Mouse (Mus musculus) v-Abl transformed pro-B cells (cell line): Measurements from ENCODE around the gene Cdk5.

ENCODE experiments used
- in situ Hi-C, 2 experiments: fragments of 400-800 bp; cut with MboI; formaldehyde crosslinking; loops; one replicate each; pipeline ENCODE4 v1.15.1; 2025; ENCODE audit not compliant: unreplicated experiment in 2 of 2

Gene Cdk5

GRCm38 (mm10) chr5:24441187-24441586 lies 17.9 kb upstream of the Cdk5 start:
- in situ Hi-C loops: no loop called here

- in situ Hi-C loops: no loop called here
These were observed 10.7 kb upstream of the Cdk5 start for GRCm38 (mm10) chr5:24433993-24434392.

DNA sequence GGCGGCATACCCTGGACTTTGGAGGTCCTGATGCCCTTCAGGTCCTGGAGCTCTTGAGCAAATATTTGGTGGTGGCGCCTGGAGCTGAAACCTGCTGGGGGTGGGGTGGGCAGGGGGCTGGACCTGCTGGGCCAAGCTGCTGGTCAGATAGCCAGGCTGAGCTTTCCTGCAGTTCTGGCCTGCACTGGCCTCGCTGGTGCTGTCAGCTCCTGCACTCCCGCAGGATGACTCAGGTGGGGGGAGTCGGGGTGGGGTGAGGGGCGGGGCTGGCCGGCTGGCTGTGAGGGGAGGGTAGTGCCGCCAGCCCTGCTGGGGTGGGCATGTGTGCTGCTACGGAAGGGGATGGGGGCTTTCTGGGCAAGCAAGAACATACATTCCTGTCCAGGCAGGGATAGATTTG lies 5.3 kb upstream of the Cdk5 start:
- in situ Hi-C loops: no loop called here

DNA sequence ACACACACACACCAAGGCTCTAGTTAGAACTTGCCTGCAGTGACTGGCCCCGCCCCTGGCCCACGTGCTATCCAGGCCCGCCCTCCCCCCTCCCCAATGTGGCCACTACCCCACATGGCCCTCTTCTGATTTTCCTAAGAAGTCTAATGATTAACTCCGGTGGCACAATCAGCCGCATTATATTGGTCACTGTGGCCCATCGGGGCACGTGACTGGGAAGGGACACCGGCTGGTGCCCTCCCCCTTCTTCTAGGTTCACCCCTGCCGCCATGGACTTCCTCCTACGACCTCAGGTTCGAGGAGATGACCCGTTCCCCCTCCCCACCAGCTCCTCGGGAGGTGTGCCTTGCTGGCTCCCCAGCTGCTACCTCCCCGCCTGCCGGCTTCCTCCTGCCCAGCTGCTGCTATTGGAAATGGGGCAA lies 4.7 kb upstream of the Cdk5 start:
- in situ Hi-C loops: no loop called here

DNA sequence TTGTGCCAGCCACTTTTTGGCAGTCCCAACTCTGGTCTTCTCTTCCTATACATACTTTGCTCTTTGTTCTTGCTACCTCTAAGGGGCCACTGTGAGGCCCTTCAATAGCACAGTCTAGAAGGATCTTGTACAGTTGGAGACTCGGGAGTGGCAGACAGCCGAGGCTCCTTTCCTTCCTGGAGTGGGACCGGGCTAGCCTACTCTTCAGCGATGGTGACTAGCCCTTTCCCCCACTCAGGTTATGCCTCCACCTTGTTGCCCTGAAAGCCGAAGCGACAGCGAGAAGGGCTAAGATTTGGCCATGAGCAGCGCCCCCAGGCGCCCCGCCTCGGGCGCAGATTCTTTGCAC lies 3.9 kb upstream of the Cdk5 start:
- in situ Hi-C loops: no loop called here

DNA sequence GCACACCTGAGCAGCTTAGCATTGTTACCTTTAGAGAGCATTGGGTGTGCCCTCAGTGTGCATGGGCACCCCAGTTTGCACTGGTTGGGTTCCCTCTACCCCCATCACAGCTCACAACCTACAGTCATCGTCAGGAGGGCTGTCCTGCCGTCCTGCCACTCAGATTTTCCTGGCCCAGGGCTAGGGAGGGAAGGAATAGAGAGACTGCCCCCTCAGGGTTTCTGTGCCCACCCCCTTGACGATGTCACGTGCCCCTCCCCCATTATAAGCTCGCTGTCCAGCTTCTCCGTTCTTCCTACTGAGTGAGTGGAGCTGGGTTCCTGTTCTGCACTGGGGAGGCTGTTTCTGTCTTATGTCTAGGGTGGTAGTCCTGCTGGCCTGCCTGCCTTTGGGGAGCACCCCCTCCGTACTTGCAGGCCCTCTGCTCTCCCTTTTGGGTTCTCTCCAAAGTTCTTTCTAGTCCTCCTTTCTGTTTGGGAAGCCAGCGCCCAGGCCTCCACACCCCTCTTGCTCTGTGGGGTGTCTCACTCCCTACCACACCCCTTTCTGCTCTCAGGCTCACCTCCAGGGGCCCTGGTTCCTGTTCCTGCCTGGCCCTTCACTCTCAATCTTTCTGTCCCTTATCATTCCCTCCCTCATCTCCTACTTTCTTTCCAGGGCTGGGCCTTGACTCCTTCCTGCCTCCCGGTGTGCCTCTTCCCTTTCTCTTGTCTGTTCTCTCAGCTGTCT lies 3.4 kb upstream of the Cdk5 start:
- in situ Hi-C loops: no loop called here

GRCm38 (mm10) chr5:24426037-24426432 lies 2.7 kb upstream of the Cdk5 start:
- in situ Hi-C loops: no loop called here

DNA sequence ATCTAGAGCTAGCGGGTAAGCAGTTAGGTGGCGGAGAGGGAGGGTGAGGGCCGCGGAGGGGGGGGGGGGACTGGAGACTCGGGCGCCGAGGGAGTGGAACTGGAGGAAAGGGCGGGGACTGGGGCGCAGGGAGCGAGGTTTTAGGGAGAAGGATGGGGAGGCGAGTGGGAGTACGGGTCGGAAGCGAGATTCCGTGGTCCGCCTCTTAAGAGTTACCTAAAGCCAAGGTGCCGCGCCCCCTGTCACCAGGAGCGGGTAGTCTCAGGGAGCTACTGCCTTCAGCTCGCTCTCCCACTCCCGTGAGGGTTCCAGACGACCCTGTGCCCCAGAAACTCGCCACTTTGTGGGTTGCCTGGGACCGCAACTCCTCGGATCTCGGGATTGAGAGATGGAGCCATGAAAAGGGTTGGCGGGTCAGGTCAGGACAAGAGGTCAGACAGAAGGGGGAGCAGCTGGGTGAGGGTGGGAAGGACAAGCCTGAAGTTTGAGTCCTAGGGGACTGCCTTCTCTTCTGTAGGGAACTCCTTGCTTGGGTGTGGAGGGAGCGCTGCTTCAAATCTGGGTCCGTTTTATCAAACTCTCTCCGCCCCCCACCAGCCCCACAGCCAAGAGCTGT lies 2.2 kb upstream of the Cdk5 start:
- in situ Hi-C loops: no loop called here

- in situ Hi-C loops: loop anchor here (5.0 to 25.0 kb wide), 2 partner anchors 32 to 162 kb away; partner anchors contain the start of genes Abcf2 (in 1 of the 2) and Chpf2 (in 1 of the 2)
These were observed 1.6 kb upstream of the Cdk5 start for GRCm38 (mm10) chr5:24424861-24425411.

GRCm38 (mm10) chr5:24424004-24424781 lies 863 bp upstream of the Cdk5 start:
- in situ Hi-C loops: loop anchor here (5.0 to 25.0 kb wide), 2 partner anchors 33 to 163 kb away; partner anchors contain the start of genes Abcf2 (in 1 of the 2) and Chpf2 (in 1 of the 2)

DNA sequence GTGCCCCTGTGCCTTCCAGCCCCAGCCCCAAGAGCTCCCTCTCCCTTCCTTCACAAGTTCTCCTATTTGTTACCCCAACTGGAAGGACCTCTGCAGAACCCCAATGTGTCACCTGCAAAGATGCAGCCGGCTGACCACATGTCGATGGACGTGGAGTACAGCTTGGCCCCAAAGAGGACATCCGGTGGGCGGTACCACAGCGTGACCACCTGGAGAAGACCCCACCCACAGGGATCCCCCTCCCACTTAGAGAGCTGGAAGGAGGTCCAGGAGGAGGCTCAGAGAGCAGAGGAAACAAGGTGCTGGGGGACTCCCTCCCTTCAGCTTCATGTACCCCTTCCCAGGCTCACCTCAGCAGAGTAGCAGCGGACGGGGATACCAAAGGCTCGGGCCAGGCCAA lies 2.9 kb downstream of the Cdk5 start:
- in situ Hi-C loops: loop anchor here (5.0 to 25.0 kb wide), 2 partner anchors 37 to 167 kb away; partner anchors contain the start of genes Abcf2 (in 1 of the 2) and Chpf2 (in 1 of the 2)

GRCm38 (mm10) chr5:24417587-24417986 lies 5.7 kb downstream of the Cdk5 start:
- in situ Hi-C loops: loop anchor here in 1 of 2 experiments (5.0 to 25.0 kb wide), 2 partner anchors 55 to 170 kb away; partner anchors contain the start of genes Abcf2 and Chpf2

GRCm38 (mm10) chr5:24416222-24416736 lies 7.1 kb downstream of the Cdk5 start:
- in situ Hi-C loops: loop anchor here in 1 of 2 experiments (5.0 to 25.0 kb wide), 2 partner anchors 56 to 171 kb away; partner anchors contain the start of genes Abcf2 and Chpf2

GRCm38 (mm10) chr5:24413938-24414337 lies 9.4 kb downstream of the Cdk5 start:
- in situ Hi-C loops: loop anchor here in 1 of 2 experiments (25.0 kb wide), 1 partner anchor 173 kb away; the partner anchor contains the start of genes Abcf2 and Chpf2

- in situ Hi-C loops: loop anchor here in 1 of 2 experiments (25.0 kb wide), 1 partner anchor 174 kb away; the partner anchor contains the start of genes Abcf2 and Chpf2
These were observed 10.2 kb downstream of the Cdk5 start, which contains the start of gene Asic3 for GRCm38 (mm10) chr5:24413042-24413693. Gene Asic3 (plus strand): TSS chr5:24413392.

DNA sequence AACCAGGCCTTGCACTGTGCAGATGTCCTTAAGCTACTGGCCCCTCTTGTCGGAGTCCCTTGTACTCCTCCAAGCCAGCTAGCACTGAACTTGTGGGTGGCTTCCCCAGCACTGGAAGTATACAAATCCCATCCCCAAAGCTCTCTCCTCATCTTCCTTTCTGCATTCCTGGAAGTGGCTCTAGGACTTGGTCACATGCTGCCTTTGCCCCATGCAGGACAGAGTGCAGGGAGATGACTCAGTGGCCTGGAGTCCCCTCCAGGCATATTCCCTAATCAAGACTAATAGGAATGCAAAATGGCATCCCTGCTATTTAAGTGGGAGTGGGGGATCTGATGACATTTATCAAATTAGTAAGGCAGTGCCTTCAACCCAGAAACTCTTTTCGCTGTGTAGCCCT lies 11.3 kb downstream of the Cdk5 start:
- in situ Hi-C loops: loop anchor here in 1 of 2 experiments (25.0 kb wide), 1 partner anchor 175 kb away; the partner anchor contains the start of genes Abcf2 and Chpf2

DNA sequence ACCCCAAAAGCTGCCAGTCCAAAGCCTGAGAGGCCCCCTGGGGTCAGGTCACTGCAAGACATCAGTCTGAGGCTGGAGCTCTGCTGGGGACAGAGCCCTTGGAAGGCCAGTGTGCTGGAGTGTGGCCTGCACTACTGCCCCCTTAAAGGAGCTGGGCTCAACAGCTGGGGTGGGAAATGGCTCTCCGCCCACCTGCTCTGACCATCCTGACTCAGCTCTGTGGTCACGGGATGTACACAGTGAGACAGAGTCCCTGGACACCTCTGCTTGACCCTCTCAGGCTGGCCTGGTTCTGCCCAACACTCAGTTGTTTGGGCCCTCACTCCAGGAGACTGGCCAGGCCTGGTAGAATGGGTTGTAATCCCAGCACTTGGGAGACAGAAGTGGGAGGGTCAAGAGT lies 13.9 kb downstream of the Cdk5 start:
- in situ Hi-C loops: loop anchor here in 1 of 2 experiments (25.0 kb wide), 1 partner anchor 178 kb away; the partner anchor contains the start of genes Abcf2 and Chpf2

DNA sequence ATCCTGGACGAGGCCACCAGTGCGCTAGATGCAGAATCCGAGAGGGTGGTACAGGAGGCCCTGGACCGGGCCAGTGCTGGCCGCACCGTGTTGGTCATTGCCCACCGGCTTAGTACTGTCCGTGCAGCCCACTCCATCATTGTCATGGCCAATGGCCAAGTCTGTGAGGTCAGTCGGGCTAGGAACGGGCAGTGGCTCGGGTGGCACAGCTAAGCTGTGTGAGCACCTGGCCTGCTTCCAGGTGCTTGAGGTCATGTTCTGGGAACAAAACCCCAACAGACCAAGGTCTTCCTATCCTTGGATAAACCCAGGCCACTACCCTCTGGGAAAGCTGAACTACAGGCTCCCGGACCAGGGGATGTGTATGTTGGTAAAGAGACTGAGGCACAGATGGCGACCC lies 14.7 kb downstream of the Cdk5 start:
- in situ Hi-C loops: loop anchor here in 1 of 2 experiments (25.0 kb wide), 1 partner anchor 179 kb away; the partner anchor contains the start of genes Abcf2 and Chpf2

DNA sequence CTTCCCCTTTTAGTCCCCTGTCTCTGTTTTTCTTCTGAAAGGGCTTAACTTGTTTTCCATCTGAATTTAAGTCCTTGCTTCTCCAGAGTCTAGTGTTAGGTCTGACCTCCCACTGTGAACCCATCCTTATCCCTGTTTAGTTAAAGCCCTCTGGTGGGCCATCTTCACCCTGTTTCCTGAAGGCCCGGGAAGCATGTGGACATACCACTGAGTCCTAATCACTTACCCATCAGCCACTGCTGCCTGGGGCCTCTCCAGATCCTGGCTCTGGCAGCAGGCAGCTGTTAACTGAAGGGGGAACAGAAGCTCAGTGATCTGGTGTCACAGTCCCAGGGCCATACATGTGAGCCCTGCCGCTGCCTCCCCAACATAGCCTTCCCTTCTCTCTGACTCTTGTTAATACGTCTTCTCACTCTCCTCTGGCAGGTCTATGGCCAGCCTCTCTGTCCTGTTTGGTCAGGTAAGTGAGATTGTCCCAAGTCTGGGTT lies 17.9 kb downstream of the Cdk5 start:
- in situ Hi-C loops: loop anchor here in 1 of 2 experiments (25.0 kb wide), 1 partner anchor 182 kb away; the partner anchor contains the start of genes Abcf2 and Chpf2
